ENCODE assay signal across 23 mouse cellular contexts in genomic region chr4:63969891-63970290, GRCm38 (mm10).
DNase-seq lines count a peak whose midpoint lies in the region; ATAC-seq lines count a peak whose summit lies in the region.
"Had no signal": no experiment of that assay in that cellular context is flagged by ENCODE, and none has a peak within 500 bp of the region (broad histone marks: within the 10 kb centered on the region; RNA-seq: fewer than 3 reads in every experiment).

No protein-coding gene starts in this region.

- H3K36me3 ChIP-seq in liver, embryonic 12.5 days, result no peaks in the 10 kb centered on the region
- H3K36me3 ChIP-seq in hindbrain, embryonic 12.5 days, result no peaks in the 10 kb centered on the region
- H3K36me3 ChIP-seq: G1E had no signal

- no peak overlapping the region for H3K4me2 ChIP-seq in liver, embryonic 12.5 days
- no peak overlapping the region for H3K4me2 ChIP-seq in hindbrain, embryonic 12.5 days (replicated peaks)

- no peak overlapping the region for H3K9ac ChIP-seq in liver, embryonic 12.5 days
- H3K9ac ChIP-seq in hindbrain, embryonic 12.5 days, result no peak overlapping the region

- no peak for ATAC-seq in liver, embryonic 12.5 days
- no peak for ATAC-seq in hindbrain, embryonic 12.5 days (ENCODE audit: low FRiP score)
- ATAC-seq: activated CD4-positive, CD25-positive, alpha-beta regulatory T cell, adult 4 months; CD4-positive, CD25-positive, alpha-beta regulatory T cell, adult 4 months; Patski had no signal

- WGBS in liver, embryonic 12.5 days (ENCODE audit: insufficient replicate concordance), result 65% methylated on average over 3 of the region's 3 CpGs
- WGBS in hindbrain, embryonic 12.5 days, result 86% methylated on average over 3 of the region's 3 CpGs

- DNase-seq in 3T3-L1 (ENCODE audit: low read depth, low spot score) (peak; percentile 74), NIH3T3 (ENCODE audit: low read depth) (peak; percentile 84)
- peak; percentile 45 for DNase-seq in fibroblast of lung, adult 2 months (ENCODE audit: low read depth)
- DNase-seq in heart, adult 18-20 months, result no peak
- DNase-seq: adrenal gland, adult 2 months; adrenal gland, adult 8-10 months; adrenal gland, postnatal 10 days; adrenal gland, postnatal 14 days; adrenal gland, postnatal 25 days; adrenal gland, postnatal 36 days; B cell, adult 2 months; cerebellum, adult 11 months; cerebellum, adult 11-12 months; cerebellum, adult 18-20 months; cerebellum, adult 2 months; cerebellum, adult 8-10 months had no signal

- H3K4me3 ChIP-seq in liver, embryonic 12.5 days, result no peak overlapping the region
- no peak overlapping the region for H3K4me3 ChIP-seq in hindbrain, embryonic 12.5 days

- H3K9me3 ChIP-seq in liver, embryonic 12.5 days (replicated peaks), result no peaks in the 10 kb centered on the region
- H3K9me3 ChIP-seq in hindbrain, embryonic 12.5 days (replicated peaks), result no peaks in the 10 kb centered on the region

- no peaks in the 10 kb centered on the region for H3K4me1 ChIP-seq in liver, embryonic 12.5 days
- H3K4me1 ChIP-seq in hindbrain, embryonic 12.5 days, result no peaks in the 10 kb centered on the region

- no peaks in the 10 kb centered on the region for H3K27me3 ChIP-seq in liver, embryonic 12.5 days (replicated peaks)
- H3K27me3 ChIP-seq in hindbrain, embryonic 12.5 days, result no peaks in the 10 kb centered on the region
- H3K27me3 ChIP-seq: CH12.LX, Patski had no signal

- no peak overlapping the region for H3K27ac ChIP-seq in liver, embryonic 12.5 days
- no peak overlapping the region for H3K27ac ChIP-seq in hindbrain, embryonic 12.5 days

Comparison
In these comparisons a context has a peak if more than half of its experiments do, and no peak if none do; other contexts are left out.
1. DNase-seq: peak in 3T3-L1 (single experiment), NIH3T3 (single experiment) and fibroblast of lung, adult 2 months (single experiment); none in heart, adult 18-20 months (0 of 2).